Mouse (Mus musculus) CH12.LX (cell line): ENCODE data around the gene Enox2. TPM values are rescaled to one million over a fixed set of nuclear protein-coding genes. Genes with fewer than 3 reads are reported as not detected.

Source experiments
- DNase-seq: peaks from one replicate; pipeline ENCODE4 v3.0.0-alpha.2; 2013; ENCODE audit errors: extremely low read depth
- H3K27ac ChIP-seq: 2 replicates; pipeline ENCODE4 v1.5.1; 2012; ENCODE audit warnings: low read depth, mild to moderate bottlenecking, control low read depth, moderate library complexity; ENCODE audit not compliant: insufficient read depth
- H3K27me3 ChIP-seq: replicated peaks from 2 replicates; pipeline ENCODE3; 2012; ENCODE audit warnings: inconsistent platforms
- H3K36me3 ChIP-seq, 2 experiments: replicated peaks in 1 of 2; 2 replicates each; pipeline versions ENCODE3 to v1.6.1; 2012; ENCODE audit warnings: inconsistent platforms in 1 of 2, low read length in 1 of 2, mild to moderate bottlenecking in 1 of 2, mixed read lengths in 1 of 2, moderate library complexity in 1 of 2; ENCODE audit not compliant: control insufficient read depth in 1 of 2, insufficient read depth in 1 of 2
- H3K4me1 ChIP-seq, 2 experiments: 2 replicates each; pipeline ENCODE4 v1.6.1; 2012; ENCODE audit warnings: inconsistent platforms in 1 of 2, moderate library complexity in 1 of 2; ENCODE audit not compliant: insufficient read depth in 2 of 2, control insufficient read depth in 1 of 2
- H3K4me2 ChIP-seq: 2 replicates; pipeline ENCODE4 v1.6.1; 2012; ENCODE audit warnings: low read depth, mild to moderate bottlenecking, control low read depth; ENCODE audit not compliant: poor library complexity, insufficient read depth, severe bottlenecking
- H3K4me3 ChIP-seq, 3 experiments: fragments of 150-350 bp in 1 of 3; sonication (generic) in 1 of 3; replicated peaks in 1 of 3; 2 replicates each; pipeline versions ENCODE3 to v1.5.1; 2011 to 2012; ENCODE audit warnings: low read depth in 2 of 3, low read length in 2 of 3, mild to moderate bottlenecking in 2 of 3, moderate library complexity in 2 of 3, control low read depth in 1 of 3, improper control_type of control experiment in 1 of 3, inconsistent platforms in 1 of 3, mixed read lengths in 1 of 3; ENCODE audit not compliant: poor library complexity in 1 of 3
- H3K79me2 ChIP-seq: replicated peaks from 2 replicates; pipeline ENCODE4 v1.6.1; 2012; ENCODE audit warnings: mild to moderate bottlenecking, moderate library complexity; ENCODE audit not compliant: control insufficient read depth, poor library complexity, insufficient read depth, severe bottlenecking; ENCODE audit errors: extremely low read depth
- H3K9ac ChIP-seq: 2 replicates; pipeline ENCODE4 v1.6.1; 2012; ENCODE audit warnings: low read depth, mild to moderate bottlenecking, control low read depth, moderate library complexity; ENCODE audit not compliant: insufficient read depth
- H3K9me3 ChIP-seq: replicated peaks from 2 replicates; pipeline ENCODE3; 2012; ENCODE audit warnings: low read length, inconsistent platforms, mixed read lengths
- CHD2 ChIP-seq: IDR thresholded peaks from 2 replicates; pipeline ENCODE4 v1.6.1; 2011; ENCODE audit warnings: low read length, improper control_type of control experiment
- ELF1 ChIP-seq: IDR thresholded peaks from 2 replicates; pipeline ENCODE4 v1.6.1; 2014; ENCODE audit warnings: low read depth, mild to moderate bottlenecking, inconsistent platforms, low read length, improper control_type of control experiment
- ETS1 ChIP-seq: conservative IDR thresholded peaks from 2 replicates; pipeline ENCODE4 v1.6.1; 2012; ENCODE audit warnings: low read depth, mild to moderate bottlenecking, inconsistent platforms, low read length, improper control_type of control experiment, moderate library complexity
- GABPA ChIP-seq: IDR thresholded peaks from 2 replicates; pipeline ENCODE4 v1.6.1; 2012; ENCODE audit warnings: low read depth, low read length, improper control_type of control experiment, inconsistent platforms; ENCODE audit not compliant: insufficient replicate concordance
- JUND ChIP-seq: conservative IDR thresholded peaks from 2 replicates; pipeline ENCODE4 v1.6.1; 2011; ENCODE audit warnings: low read depth, low read length, improper control_type of control experiment
- MAZ ChIP-seq: IDR thresholded peaks from 2 replicates; pipeline ENCODE4 v1.6.1; 2012; ENCODE audit warnings: low read depth, mild to moderate bottlenecking, inconsistent platforms, low read length, improper control_type of control experiment, moderate library complexity
- MEF2A ChIP-seq: IDR thresholded peaks from 2 replicates; pipeline ENCODE4 v1.6.1; 2014; ENCODE audit warnings: low read depth, mild to moderate bottlenecking, inconsistent platforms, low read length, improper control_type of control experiment, borderline replicate concordance
- MXI1 ChIP-seq: IDR thresholded peaks from 2 replicates; pipeline ENCODE4 v1.6.1; 2011; ENCODE audit warnings: mild to moderate bottlenecking, low read depth, low read length, improper control_type of control experiment
- MYC ChIP-seq: IDR thresholded peaks from 2 replicates; pipeline ENCODE4 v1.6.1; 2011; ENCODE audit warnings: low read depth, mild to moderate bottlenecking, improper control_type of control experiment, low read length
- NELFE ChIP-seq: IDR thresholded peaks from 2 replicates; pipeline ENCODE4 v1.6.1; 2011; ENCODE audit warnings: low read depth, low read length, improper control_type of control experiment
- NRF1 ChIP-seq: IDR thresholded peaks from 2 replicates; pipeline ENCODE4 v1.6.1; 2014; ENCODE audit warnings: low read depth, mild to moderate bottlenecking, inconsistent platforms, low read length, improper control_type of control experiment, moderate library complexity
- RAD21 ChIP-seq: IDR thresholded peaks from 2 replicates; pipeline ENCODE4 v1.6.1; 2011; ENCODE audit warnings: low read depth, mild to moderate bottlenecking, low read length, improper control_type of control experiment, moderate library complexity
- SIN3A ChIP-seq: IDR thresholded peaks from 2 replicates; pipeline ENCODE4 v1.6.1; 2012; ENCODE audit warnings: low read length, improper control_type of control experiment, inconsistent platforms
- SMC3 ChIP-seq: IDR thresholded peaks from 2 replicates; pipeline ENCODE4 v1.6.1; 2011; ENCODE audit warnings: low read depth, low read length, improper control_type of control experiment
- TBP ChIP-seq: conservative IDR thresholded peaks from 2 replicates; pipeline ENCODE4 v1.6.1; 2011; ENCODE audit warnings: low read depth, low read length, improper control_type of control experiment
- UBTF ChIP-seq: IDR thresholded peaks from 2 replicates; pipeline ENCODE4 v1.6.1; 2012; ENCODE audit warnings: low read depth, mild to moderate bottlenecking, inconsistent platforms, low read length, improper control_type of control experiment, moderate library complexity
- ZKSCAN1 ChIP-seq: IDR thresholded peaks from 2 replicates; pipeline ENCODE4 v1.6.1; 2012; ENCODE audit warnings: low read depth, inconsistent platforms, low read length, improper control_type of control experiment, borderline replicate concordance
- ZNF384 ChIP-seq: IDR thresholded peaks from 2 replicates; pipeline ENCODE4 v1.6.1; 2012; ENCODE audit warnings: low read depth, low read length, improper control_type of control experiment, inconsistent platforms
- dilution Hi-C: fragments of 300-500 bp; cut with MboI; formaldehyde crosslinking; loops from 2 replicates; pipeline ENCODE4 v1.14.3; 2020; ENCODE audit warnings: low sequenced_read_pairs; ENCODE audit not compliant: extremely low pct_unique_long_range_greater_than_20kb, extremely low pct_ligation_motif_present
- in situ Hi-C: fragments of 300-500 bp; cut with MboI; formaldehyde crosslinking; loops from 3 replicates; pipeline ENCODE4 v1.14.3; 2019; ENCODE audit warnings: low sequenced_read_pairs, low pct_ligation_motif_present, low pct_unique_long_range_greater_than_20kb, mixed read lengths
- polyA plus RNA-seq: library from polyadenylated mRNA; unstranded; fragments of >175 nt; gene quantifications from 2 replicates; pipeline ENCODE4 v1.2.1, GENCODE M21; 2012; ENCODE audit warnings: low read depth; ENCODE audit not compliant: insufficient read length
- total RNA-seq, 2 experiments: library from RNA; depleted of rRNA; stranded (reverse); fragments of 300-350 nt in 1 of 2; fragments of >200 nt in 1 of 2; gene quantifications; 2 replicates each; pipeline ENCODE4 v1.2.3; 2012 to 2014

The Enox2 gene
- total and polyA plus RNA-seq, 3 experiments, result 8.4 to 12.9 (median 12.7) TPM

DNA sequence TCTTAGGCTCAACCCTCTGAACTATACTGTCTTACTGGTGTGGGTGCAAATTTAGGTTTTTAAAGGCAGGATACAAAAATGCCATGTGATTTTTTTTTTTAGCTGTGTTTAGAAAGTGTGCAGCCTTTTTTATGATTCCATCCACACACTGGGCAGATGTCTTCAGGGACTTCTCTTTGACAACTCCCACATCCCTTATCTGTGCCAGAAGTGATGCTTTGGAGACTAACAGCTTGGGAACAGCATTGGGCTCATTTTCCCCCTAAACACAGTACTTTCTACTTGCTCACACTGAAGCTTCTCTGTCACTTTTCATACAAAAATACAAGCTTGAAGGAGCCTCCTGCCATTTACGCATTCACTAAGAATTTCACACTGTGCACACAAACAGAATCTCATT is 282.4 kb downstream of the Enox2 start:
- H3K4me2 ChIP-seq, result no peak overlapping the region
- no peak overlapping the region for H3K27ac ChIP-seq
- no peaks in the 10 kb centered on the region for H3K4me1 ChIP-seq
- in situ Hi-C loops (no loop called here), dilution Hi-C loops (no loop called here)
- H3K27me3 ChIP-seq, result no peaks in the 10 kb centered on the region
- no peaks in the 10 kb centered on the region for H3K79me2 ChIP-seq
- H3K36me3 ChIP-seq, result no peaks in the 10 kb centered on the region
- H3K9me3 ChIP-seq, result no peaks in the 10 kb centered on the region
- H3K4me3 ChIP-seq, result no peak overlapping the region
- H3K9ac ChIP-seq, result no peak overlapping the region
- DNase-seq, result no peak
- TF ChIP-seq ZKSCAN1 (no peak), RAD21 (no peak), MYC (no peak), MXI1 (no peak), MAZ (no peak)
- TF ChIP-seq, all 38 proteins: peak for 0

DNA sequence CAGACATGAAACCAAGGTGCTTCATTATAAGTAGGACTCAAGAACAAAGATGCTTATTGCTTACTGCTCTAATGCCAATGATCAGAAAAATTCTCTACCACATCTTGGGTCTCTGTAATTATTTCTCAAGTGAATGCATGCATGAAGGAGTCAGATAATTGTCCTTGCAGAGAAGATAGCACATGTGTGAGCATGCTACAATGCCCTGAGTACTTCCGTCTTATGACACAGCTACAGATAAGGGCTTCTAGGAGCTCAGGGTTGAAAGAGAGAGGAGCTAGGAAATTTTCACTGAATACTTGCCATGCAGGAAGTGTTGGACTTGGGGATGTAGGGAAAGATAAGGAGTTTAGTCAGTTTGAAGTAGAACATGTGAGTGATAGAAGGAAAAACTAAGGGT is 285.2 kb downstream of the Enox2 start:
- TF ChIP-seq NRF1, result no peak
- TF ChIP-seq JUND, result no peak
- no peak for TF ChIP-seq MYC
- TF ChIP-seq MEF2A, result no peak
- no peak for TF ChIP-seq UBTF
- TF ChIP-seq MAZ, result no peak
- no peak for TF ChIP-seq NELFE
- no peak for TF ChIP-seq ETS1
- no peak for TF ChIP-seq CHD2
- no peak for TF ChIP-seq SMC3
- no peak for TF ChIP-seq GABPA
- no peak for TF ChIP-seq SIN3A
- TF ChIP-seq ZKSCAN1, result no peak
- TF ChIP-seq MXI1, result no peak
- TF ChIP-seq ZNF384, result no peak
- TF ChIP-seq TBP, result no peak
- no peak for TF ChIP-seq ELF1
- Histone ChIP-seq H3K27me3 (no peaks in the 10 kb centered on the region), H3K27ac (no peak overlapping the region), H3K4me1 (no peaks in the 10 kb centered on the region), H3K4me3 (no peak overlapping the region), H3K9ac (no peak overlapping the region), H3K4me2 (no peak overlapping the region), H3K9me3 (no peaks in the 10 kb centered on the region), H3K36me3 (no peaks in the 10 kb centered on the region), H3K79me2 (no peaks in the 10 kb centered on the region)
- in situ Hi-C loops, result no loop called here
- dilution Hi-C loops, result no loop called here
- no peak for DNase-seq
